Mouse (Mus musculus): ENCODE results near the gene Nr1d1.

- TF ChIP-seq CTCF (IDR thresholded peaks at IDR 0.05; ENCODE audit: insufficient read depth, low read length) (no peak), POLR2A (IDR thresholded peaks at IDR 0.05; ENCODE audit: borderline replicate concordance, extremely low read depth, low read depth, low read length) (peak; percentile 94; the same call in 1 of the 2 replicates)
These were observed 1.9 kb upstream of the Nr1d1 start for GRCm38 (mm10) chr11:98776843-98777590.
